In the genomic region with DNA sequence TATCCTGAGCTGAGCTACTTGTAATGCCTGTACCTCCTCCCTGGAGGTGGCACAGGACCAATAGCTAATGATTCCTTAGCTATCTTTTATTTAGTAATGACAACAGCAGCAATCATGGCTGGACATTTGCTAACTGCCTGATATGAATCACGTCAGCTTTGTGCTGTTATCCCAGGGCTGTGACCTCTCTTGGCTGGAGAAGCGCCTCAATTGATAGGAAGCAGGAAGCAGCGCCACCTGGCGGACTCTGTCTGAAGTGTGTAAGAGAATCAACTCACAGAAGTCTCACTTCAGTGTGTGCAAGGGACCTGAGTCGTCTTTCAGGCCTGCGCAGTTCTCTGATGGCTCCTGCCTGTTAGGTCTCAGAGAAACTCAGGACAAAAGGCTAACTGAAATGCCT, we compare ENCODE assay signal across 9 mouse cellular contexts. TPM values are rescaled to one million over a fixed set of nuclear protein-coding genes. Genes with fewer than 3 reads are reported as not detected.
DNase-seq lines count a peak whose midpoint lies in the region; ATAC-seq and TF ChIP-seq lines count a peak whose summit lies in the region.
"Had no signal": no experiment of that assay in that cellular context is flagged by ENCODE, and none has a peak within 500 bp of the region (broad histone marks: within the 10 kb centered on the region; RNA-seq: fewer than 3 reads in every experiment).

No protein-coding gene starts in this region.

- no peaks in the 10 kb centered on the region for H3K9me3 ChIP-seq in forebrain, embryonic 11.5 days (ENCODE audit: control insufficient read depth, low read length)
- H3K9me3 ChIP-seq in heart, embryonic 16.5 days (replicated peaks; ENCODE audit: control insufficient read depth, low read length) = peaks cover 3% of the 10 kb centered on the region; the same call in 1 of the 2 replicates
- no peaks in the 10 kb centered on the region for H3K9me3 ChIP-seq in liver, embryonic 15.5 days (replicated peaks)
- H3K9me3 ChIP-seq in neural tube, embryonic 12.5 days = no peaks in the 10 kb centered on the region
- H3K9me3 ChIP-seq in stomach, postnatal 0 days (ENCODE audit: control insufficient read depth, low read length) = no peaks in the 10 kb centered on the region
- H3K9me3 ChIP-seq: embryonic facial prominence, embryonic 12.5 days had no signal

- ATAC-seq in forebrain, embryonic 11.5 days (replicated peaks; ENCODE audit: low FRiP score) = peak; percentile 74
- ATAC-seq in heart, embryonic 16.5 days (replicated peaks; ENCODE audit: extremely low read depth, insufficient read depth, low FRiP score) = peak; percentile 74
- ATAC-seq in liver, embryonic 15.5 days (ENCODE audit: insufficient read depth) = peak; percentile 18; the same call in 1 of the 2 replicates
- ATAC-seq in neural tube, embryonic 12.5 days (ENCODE audit: low FRiP score, low read depth) = peak; percentile 77
- peak; percentile 87 for ATAC-seq in stomach, postnatal 0 days (ENCODE audit: low FRiP score, low TSS enrichment)

- TF ChIP-seq EP300 in stomach, postnatal 0 days (optimal IDR thresholded peaks at IDR 0.05) = no peak

- TF ChIP-seq CTCF in brain, embryonic 14.5 days (IDR thresholded peaks at IDR 0.05; ENCODE audit: borderline replicate concordance, extremely low read depth, insufficient read depth, insufficient read length) = peak; percentile 93
- TF ChIP-seq CTCF in stomach, postnatal 0 days (IDR thresholded peaks at IDR 0.05; ENCODE audit: low read depth) = peak; percentile 95

- H3K4me2 ChIP-seq in forebrain, embryonic 11.5 days (ENCODE audit: low read depth, low read length, severe bottlenecking) = no peak overlapping the region
- peak overlapping the region; percentile 52 for H3K4me2 ChIP-seq in heart, embryonic 16.5 days (ENCODE audit: low read depth, low read length)
- peak overlapping the region; percentile 23; the same call in 1 of the 2 replicates for H3K4me2 ChIP-seq in liver, embryonic 15.5 days
- H3K4me2 ChIP-seq in neural tube, embryonic 12.5 days (replicated peaks) = peak overlapping the region; percentile 29; the same call in 1 of the 2 replicates
- H3K4me2 ChIP-seq in stomach, postnatal 0 days (replicated peaks; ENCODE audit: low read depth) = peak overlapping the region; percentile 27; the same call in 1 of the 2 replicates
- H3K4me2 ChIP-seq: embryonic facial prominence, embryonic 12.5 days had no signal

- H3K4me3 ChIP-seq in forebrain, embryonic 11.5 days (ENCODE audit: low read depth, low read length) = no peak overlapping the region
- H3K4me3 ChIP-seq in heart, embryonic 16.5 days (ENCODE audit: low read length) = peak overlapping the region; percentile 25
- peak overlapping the region; percentile 7; the same call in 1 of the 2 replicates for H3K4me3 ChIP-seq in liver, embryonic 15.5 days (replicated peaks)
- no peak overlapping the region for H3K4me3 ChIP-seq in neural tube, embryonic 12.5 days
- H3K4me3 ChIP-seq in stomach, postnatal 0 days (ENCODE audit: low read depth, low read length) = 0 out of 2 replicates have a peak overlapping the region, but pooled peaks have one; percentile 15
- H3K4me3 ChIP-seq: embryonic facial prominence, embryonic 12.5 days had no signal

- TF ChIP-seq POLR2A in brain, embryonic 14.5 days (IDR thresholded peaks at IDR 0.05; ENCODE audit: borderline replicate concordance, extremely low read depth, insufficient read depth, insufficient read length, poor library complexity, severe bottlenecking) = no peak

- no peak overlapping the region for H3K27ac ChIP-seq in forebrain, embryonic 11.5 days (ENCODE audit: low read depth, low read length)
- no peak overlapping the region for H3K27ac ChIP-seq in heart, embryonic 16.5 days (ENCODE audit: low read length)
- H3K27ac ChIP-seq in liver, embryonic 15.5 days (replicated peaks) = no peak overlapping the region
- no peak overlapping the region for H3K27ac ChIP-seq in neural tube, embryonic 12.5 days
- no peak overlapping the region for H3K27ac ChIP-seq in stomach, postnatal 0 days (replicated peaks)
- H3K27ac ChIP-seq: embryonic facial prominence, embryonic 12.5 days had no signal

- H3K27me3 ChIP-seq in forebrain, embryonic 11.5 days (ENCODE audit: control insufficient read depth, insufficient read depth, low read length) = no peaks in the 10 kb centered on the region
- no peaks in the 10 kb centered on the region for H3K27me3 ChIP-seq in heart, embryonic 16.5 days (ENCODE audit: control insufficient read depth, insufficient read depth, low read length)
- H3K27me3 ChIP-seq in liver, embryonic 15.5 days = no peaks in the 10 kb centered on the region
- no peaks in the 10 kb centered on the region for H3K27me3 ChIP-seq in neural tube, embryonic 12.5 days (replicated peaks)
- H3K27me3 ChIP-seq in stomach, postnatal 0 days (ENCODE audit: control insufficient read depth, insufficient read depth, low read length) = no peaks in the 10 kb centered on the region
- H3K27me3 ChIP-seq: embryonic facial prominence, embryonic 12.5 days had no signal

- 5% methylated on average over 6 of the region's 6 CpGs for WGBS in forebrain, embryonic 11.5 days
- 7% methylated on average over 6 of the region's 6 CpGs for WGBS in heart, embryonic 16.5 days
- 6% methylated on average over 6 of the region's 6 CpGs for WGBS in liver, embryonic 15.5 days (ENCODE audit: insufficient replicate concordance)
- 5% methylated on average over 6 of the region's 6 CpGs for WGBS in neural tube, embryonic 12.5 days
- WGBS in stomach, postnatal 0 days = 12% methylated on average over 6 of the region's 6 CpGs

- H3K9ac ChIP-seq in forebrain, embryonic 11.5 days (ENCODE audit: low read length) = no peak overlapping the region
- peak overlapping the region; percentile 35; the same call in 1 of the 2 replicates for H3K9ac ChIP-seq in heart, embryonic 16.5 days (ENCODE audit: low read length)
- no peak overlapping the region for H3K9ac ChIP-seq in liver, embryonic 15.5 days
- H3K9ac ChIP-seq in neural tube, embryonic 12.5 days = no peak overlapping the region
- no peak overlapping the region for H3K9ac ChIP-seq in stomach, postnatal 0 days (ENCODE audit: low read length)
- H3K9ac ChIP-seq: embryonic facial prominence, embryonic 12.5 days had no signal

- DNase-seq in CD4-positive helper T cell, adult 2 months (ENCODE audit: low read depth, low spot score) = peak; percentile 66
- peak; percentile 90 for DNase-seq in brain, embryonic 14.5 days (ENCODE audit: low read depth)
- DNase-seq in forebrain, embryonic 11.5 days (ENCODE audit: low spot score) = peak; percentile 93
- DNase-seq in kidney, postnatal 25 days = peak; percentile 87 to 96
- peak; percentile 88 for DNase-seq in stomach, postnatal 0 days (ENCODE audit: low spot score)

- no peaks in the 10 kb centered on the region for H3K36me3 ChIP-seq in forebrain, embryonic 11.5 days (ENCODE audit: control insufficient read depth, insufficient read depth, low read length)
- no peaks in the 10 kb centered on the region for H3K36me3 ChIP-seq in heart, embryonic 16.5 days (ENCODE audit: control insufficient read depth, insufficient read depth)
- no peaks in the 10 kb centered on the region for H3K36me3 ChIP-seq in liver, embryonic 15.5 days (replicated peaks)
- H3K36me3 ChIP-seq in neural tube, embryonic 12.5 days = no peaks in the 10 kb centered on the region
- H3K36me3 ChIP-seq in stomach, postnatal 0 days (ENCODE audit: control insufficient read depth, insufficient read depth, low read length) = no peaks in the 10 kb centered on the region
- H3K36me3 ChIP-seq: embryonic facial prominence, embryonic 12.5 days had no signal

- no peaks in the 10 kb centered on the region for H3K4me1 ChIP-seq in forebrain, embryonic 11.5 days (replicated peaks; ENCODE audit: control insufficient read depth, insufficient read depth, low read length)
- H3K4me1 ChIP-seq in heart, embryonic 16.5 days (ENCODE audit: control insufficient read depth, insufficient read depth, low read length) = peaks cover 3% of the 10 kb centered on the region
- no peaks in the 10 kb centered on the region for H3K4me1 ChIP-seq in liver, embryonic 15.5 days (replicated peaks)
- H3K4me1 ChIP-seq in neural tube, embryonic 12.5 days = no peaks in the 10 kb centered on the region
- H3K4me1 ChIP-seq in stomach, postnatal 0 days (replicated peaks; ENCODE audit: control insufficient read depth, insufficient read depth) = no peaks in the 10 kb centered on the region
- H3K4me1 ChIP-seq: embryonic facial prominence, embryonic 12.5 days had no signal

RNA-seq across cellular contexts. Expression of gene 1810062G17Rik, which starts 19.7 kb away (rescaled TPM):
- polyA plus RNA-seq in brain, embryonic 14.5 days (2012; rRNA removed) = 0.33 and 0.37 TPM in 2 replicates
- 0.43 and 0.92 TPM in 2 replicates for polyA plus RNA-seq in forebrain, embryonic 11.5 days (2014; fragmentation: Nextera tagmentation; extraction: Ambion mirVana)
- 1.00 and 1.7 TPM in 2 replicates for polyA plus RNA-seq in heart, embryonic 16.5 days (2015; fragmentation: Nextera tagmentation; extraction: Ambion mirVana)
- 1.1 and 1.2 TPM in 2 replicates for polyA plus RNA-seq in liver, embryonic 15.5 days (2015; fragmentation: Nextera tagmentation; extraction: Ambion mirVana)
- 0.22 and 0.45 TPM in 2 replicates for polyA plus RNA-seq in neural tube, embryonic 12.5 days (2016; fragmentation: Nextera tagmentation; extraction: Ambion mirVana)
- 3.0 and 4.0 TPM in 2 replicates for polyA plus RNA-seq in stomach, postnatal 0 days (2015; fragmentation: Nextera tagmentation; extraction: Ambion mirVana)

RNA-seq across cellular contexts. Expression of gene Anxa5, which starts 19.7 kb away (rescaled TPM):
- 52.4 and 66.1 TPM in 2 replicates for polyA plus RNA-seq in brain, embryonic 14.5 days (2012; rRNA removed)
- polyA plus RNA-seq in forebrain, embryonic 11.5 days (2014; fragmentation: Nextera tagmentation; extraction: Ambion mirVana) = 85.6 and 111 TPM in 2 replicates
- polyA plus RNA-seq in heart, embryonic 16.5 days (2015; fragmentation: Nextera tagmentation; extraction: Ambion mirVana) = 453 and 471 TPM in 2 replicates
- polyA plus RNA-seq in liver, embryonic 15.5 days (2015; fragmentation: Nextera tagmentation; extraction: Ambion mirVana) = 76.1 and 91.9 TPM in 2 replicates
- 124 and 131 TPM in 2 replicates for polyA plus RNA-seq in neural tube, embryonic 12.5 days (2016; fragmentation: Nextera tagmentation; extraction: Ambion mirVana)
- 168 and 186 TPM in 2 replicates for polyA plus RNA-seq in stomach, postnatal 0 days (2015; fragmentation: Nextera tagmentation; extraction: Ambion mirVana)

RNA-seq across cellular contexts. Expression of gene Gm11549, which starts 26.2 kb away (rescaled TPM):
- 0.35 and 0.40 TPM in 2 replicates for polyA plus RNA-seq in brain, embryonic 14.5 days (2012; rRNA removed)
- polyA plus RNA-seq in forebrain, embryonic 11.5 days (2014; fragmentation: Nextera tagmentation; extraction: Ambion mirVana) = 0.64 and 0.99 TPM in 2 replicates
- 0.27 and 0.35 TPM in 2 replicates for polyA plus RNA-seq in heart, embryonic 16.5 days (2015; fragmentation: Nextera tagmentation; extraction: Ambion mirVana)
- polyA plus RNA-seq in liver, embryonic 15.5 days (2015; fragmentation: Nextera tagmentation; extraction: Ambion mirVana) = not detected in 2 replicates
- polyA plus RNA-seq in neural tube, embryonic 12.5 days (2016; fragmentation: Nextera tagmentation; extraction: Ambion mirVana) = 0.65 and 0.84 TPM in 2 replicates
- polyA plus RNA-seq in stomach, postnatal 0 days (2015; fragmentation: Nextera tagmentation; extraction: Ambion mirVana) = 0.33 and 0.34 TPM in 2 replicates

RNA-seq across cellular contexts. Expression of gene Exosc9, which starts 57.0 kb away (rescaled TPM):
- polyA plus RNA-seq in brain, embryonic 14.5 days (2012; rRNA removed) = 41.2 and 45.7 TPM in 2 replicates
- polyA plus RNA-seq in forebrain, embryonic 11.5 days (2014; fragmentation: Nextera tagmentation; extraction: Ambion mirVana) = 101 and 103 TPM in 2 replicates
- polyA plus RNA-seq in heart, embryonic 16.5 days (2015; fragmentation: Nextera tagmentation; extraction: Ambion mirVana) = 55.5 and 57.5 TPM in 2 replicates
- polyA plus RNA-seq in liver, embryonic 15.5 days (2015; fragmentation: Nextera tagmentation; extraction: Ambion mirVana) = 38.1 and 43.7 TPM in 2 replicates
- 85.2 and 86.6 TPM in 2 replicates for polyA plus RNA-seq in neural tube, embryonic 12.5 days (2016; fragmentation: Nextera tagmentation; extraction: Ambion mirVana)
- 30.2 and 33.5 TPM in 2 replicates for polyA plus RNA-seq in stomach, postnatal 0 days (2015; fragmentation: Nextera tagmentation; extraction: Ambion mirVana)

Comparison
In these comparisons a context has a peak if more than half of its experiments do, and no peak if none do; other contexts are left out.
1. ATAC-seq: peak in every context shown above with its lines; median percentile 87 in stomach, postnatal 0 days; 77 in neural tube, embryonic 12.5 days; 74 in forebrain, embryonic 11.5 days; 74 in heart, embryonic 16.5 days; 18 in liver, embryonic 15.5 days.
2. H3K4me3 ChIP-seq: peak in heart, embryonic 16.5 days (single experiment), liver, embryonic 15.5 days (single experiment) and stomach, postnatal 0 days (single experiment); none in forebrain, embryonic 11.5 days (single experiment) and neural tube, embryonic 12.5 days (single experiment).
3. Peak in every context shown above with its lines, with median percentiles within 50 percentile points of each other: DNase-seq.